Mouse (Mus musculus) layer of hippocampus, adult 9-11 months (tissue): ENCODE data around the gene Ppie.
"Not testable (repeated sequence)": the region's sequence is repeated elsewhere in the genome, so short reads cannot be mapped to it uniquely, and the experiment has no call there.

Source experiments
- DNase-seq: peaks from one replicate; pipeline ENCODE4 v3.0.0; 2022

Gene Ppie

DNA sequence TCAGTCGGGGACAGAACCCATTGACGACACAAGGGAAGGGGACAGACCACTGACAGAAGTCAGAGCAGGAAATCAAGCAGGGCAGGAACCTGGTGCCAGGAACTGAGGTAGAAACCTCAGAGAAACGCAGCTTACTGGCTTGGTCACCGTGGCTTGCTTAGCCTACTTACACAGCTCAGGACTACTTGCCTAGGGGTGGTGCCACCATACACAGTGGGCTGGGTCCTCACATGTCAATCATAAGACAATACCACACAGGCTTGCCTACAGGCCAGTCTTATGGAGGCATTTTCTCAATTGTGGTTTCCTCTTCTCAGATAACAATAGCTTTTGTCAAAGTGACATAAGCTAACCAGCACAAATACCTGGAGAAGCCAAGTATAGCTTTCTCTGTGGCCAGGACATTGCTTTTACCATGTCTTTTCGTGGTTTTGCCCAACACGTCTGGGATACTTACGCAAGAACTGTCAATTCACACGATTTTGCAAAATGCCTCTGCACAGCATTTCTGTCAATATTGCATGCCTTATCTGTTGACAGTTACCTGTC is 27.5 kb downstream of the Ppie start:
- no peak for DNase-seq

DNA sequence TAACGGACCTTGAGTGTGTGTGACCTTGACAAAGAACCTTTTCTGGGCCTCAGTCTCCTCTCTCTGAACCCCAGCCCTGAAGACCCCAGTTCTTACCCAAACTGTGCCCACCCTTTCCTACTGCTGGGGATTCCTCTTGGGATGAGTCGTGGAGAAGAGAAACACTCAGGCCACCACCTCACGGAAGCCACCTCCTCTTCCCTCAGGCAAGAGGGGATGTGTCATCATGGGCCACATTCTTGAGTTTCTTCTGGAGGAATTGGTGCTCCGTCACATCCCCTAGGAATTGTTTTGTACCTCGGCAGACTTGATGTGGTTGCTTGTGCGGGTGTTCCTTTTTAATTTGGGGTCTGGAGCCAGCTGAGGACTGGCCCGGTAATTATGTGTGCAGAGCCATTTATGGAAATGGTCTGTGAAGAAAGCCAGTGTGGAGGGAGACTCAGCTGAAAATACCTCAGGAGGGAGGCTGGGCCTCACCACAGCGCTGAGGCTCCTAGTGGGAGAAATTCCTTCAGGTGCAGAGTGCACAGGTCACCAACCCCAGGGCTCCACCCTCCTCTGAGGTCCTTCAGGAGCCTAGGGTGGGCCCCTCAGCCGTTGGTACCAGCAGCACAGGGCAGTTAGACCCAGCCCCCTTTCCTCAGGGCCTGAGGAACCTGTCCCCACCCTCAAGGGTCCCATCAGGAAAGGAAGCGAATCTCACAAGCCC is 28.3 kb downstream of the Ppie start:
- DNase-seq: not testable (repeated sequence)

DNA sequence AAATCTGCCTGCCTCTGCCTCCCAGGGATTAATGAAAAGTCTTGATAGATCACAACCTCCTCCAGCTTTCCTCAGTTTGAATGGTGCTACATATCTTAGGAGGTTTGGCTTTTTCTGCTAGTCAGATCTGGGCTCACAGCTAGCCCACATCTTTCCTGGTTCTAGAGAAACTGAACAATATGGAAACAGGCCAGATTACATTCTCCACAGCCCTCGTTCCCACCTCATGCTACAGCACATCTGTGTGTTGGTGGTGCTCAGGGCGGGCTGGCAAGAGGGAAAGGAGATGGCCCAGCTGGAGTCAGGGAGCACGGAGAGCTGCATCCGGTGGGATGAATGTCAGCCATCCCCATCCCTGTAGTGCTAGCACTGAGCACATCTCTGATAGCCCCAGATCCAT is 29.0 kb downstream of the Ppie start:
- DNase-seq: no peak

DNA sequence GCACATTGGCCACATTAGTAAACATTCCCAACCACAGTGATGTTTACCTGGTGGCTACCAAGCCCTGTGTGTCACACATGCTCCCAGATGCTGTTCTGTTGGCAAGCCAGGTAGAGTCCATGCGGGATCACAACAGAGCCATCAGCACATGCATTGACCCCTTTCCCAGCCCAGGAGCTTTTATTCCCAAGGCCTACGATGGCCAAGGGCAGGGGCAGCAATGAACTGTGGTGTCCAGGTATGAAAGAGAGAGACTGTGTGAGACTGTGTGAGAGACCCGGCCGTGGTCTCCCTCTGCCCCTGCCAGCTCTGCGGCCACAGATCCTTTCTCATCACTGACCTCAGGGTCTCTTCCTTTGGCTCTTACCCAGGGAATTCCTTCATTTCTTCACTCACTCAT is 31.7 kb downstream of the Ppie start:
- DNase-seq: no peak

DNA sequence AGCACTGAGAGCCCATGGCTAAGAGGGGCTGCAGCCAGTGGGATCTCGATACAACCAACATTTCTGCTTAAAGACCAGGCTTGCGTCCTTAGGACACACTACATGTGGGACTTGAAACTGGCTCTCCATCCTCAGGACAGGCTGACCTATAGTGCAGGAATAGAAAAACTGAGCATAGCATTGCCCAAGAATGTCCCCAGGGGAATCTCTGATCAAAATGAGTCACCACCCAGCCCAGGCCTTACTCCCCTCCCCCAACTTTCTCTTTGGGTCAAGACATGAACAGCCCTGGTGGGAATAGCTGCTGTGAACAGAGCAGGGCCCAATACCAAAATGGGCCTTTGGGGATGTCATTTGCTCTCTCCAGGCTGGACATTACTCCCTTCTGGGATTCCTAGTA is 32.9 kb downstream of the Ppie start:
- no peak for DNase-seq

DNA sequence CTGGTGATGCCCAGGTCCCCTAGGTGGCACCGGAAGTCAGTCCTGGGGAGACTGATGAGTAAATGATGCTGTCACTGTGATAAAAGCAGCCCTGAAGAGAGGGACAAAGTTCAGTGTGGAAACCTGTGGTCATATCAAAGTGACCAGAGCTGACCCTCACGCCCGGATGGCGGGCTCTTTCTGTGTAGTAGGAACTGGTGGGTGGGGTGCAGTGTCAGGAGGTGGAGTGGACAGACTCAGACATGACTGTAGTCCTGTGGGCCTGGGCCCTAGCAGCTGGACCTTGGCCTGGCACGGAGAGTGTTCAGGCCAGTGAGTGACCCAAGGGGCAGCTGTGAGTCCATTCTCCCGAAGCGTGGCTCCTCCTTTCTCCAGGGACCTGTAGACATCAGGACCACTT is 33.8 kb downstream of the Ppie start:
- not testable (repeated sequence) for DNase-seq

DNA sequence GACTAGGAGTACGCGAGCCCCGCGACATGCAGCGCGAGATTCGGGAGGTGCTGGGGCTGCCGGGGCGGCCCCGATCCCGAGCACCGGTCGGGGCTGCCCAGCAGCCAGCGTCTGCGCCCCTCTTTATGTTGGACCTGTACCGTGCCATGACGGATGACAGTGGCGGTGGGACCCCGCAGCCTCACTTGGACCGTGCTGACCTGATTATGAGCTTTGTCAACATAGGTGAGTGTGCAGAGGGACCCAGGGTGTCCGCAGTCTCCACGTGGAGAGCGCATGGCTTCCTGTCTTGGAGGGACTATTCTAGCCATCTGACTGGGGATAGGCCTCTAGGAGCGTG is 34.3 kb downstream of the Ppie start:
- DNase-seq: no peak

DNA sequence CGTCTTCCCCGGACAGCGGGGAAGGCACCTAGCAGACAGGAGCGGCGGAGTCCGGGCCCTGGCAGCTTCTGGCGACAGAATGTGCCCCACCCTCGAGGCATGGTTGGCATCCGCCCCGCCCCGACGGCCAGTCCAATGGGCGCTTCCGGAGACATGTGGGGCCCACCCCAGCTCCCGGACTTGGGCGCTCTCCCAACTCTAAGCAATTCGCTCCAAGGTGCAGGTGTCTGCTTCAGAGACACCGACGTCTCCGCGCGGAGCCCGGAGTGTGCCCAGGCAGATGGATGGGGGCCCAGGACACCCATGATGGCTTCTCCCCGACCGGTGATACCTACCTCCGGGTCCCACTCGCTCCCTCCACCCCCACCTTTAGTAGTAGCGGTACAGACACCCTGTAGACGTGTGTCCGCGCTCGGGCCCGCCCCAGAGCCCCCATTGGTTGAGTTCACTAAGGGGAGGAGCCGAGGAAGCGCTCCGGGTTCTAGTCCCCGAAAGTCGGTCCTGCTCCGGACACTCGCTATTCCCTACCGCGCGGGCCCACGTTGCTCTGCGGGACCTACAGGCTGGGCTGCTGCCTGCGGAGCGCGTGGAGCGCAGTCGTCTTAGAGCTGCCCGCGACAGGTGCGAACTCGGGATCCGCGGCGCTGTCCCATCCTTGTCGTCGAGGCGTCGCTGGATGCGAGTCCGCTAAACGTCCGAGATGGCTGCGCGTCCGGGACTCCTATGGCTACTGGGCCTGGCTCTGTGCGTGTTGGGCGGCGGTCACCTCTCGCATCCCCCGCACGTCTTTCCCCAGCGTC is 34.9 kb downstream of the Ppie start, which contains the start of gene Bmp8b:
Gene Bmp8b (plus strand): TSS at position 515 of the 800 bp plus-strand sequence.
- no peak for DNase-seq

DNA sequence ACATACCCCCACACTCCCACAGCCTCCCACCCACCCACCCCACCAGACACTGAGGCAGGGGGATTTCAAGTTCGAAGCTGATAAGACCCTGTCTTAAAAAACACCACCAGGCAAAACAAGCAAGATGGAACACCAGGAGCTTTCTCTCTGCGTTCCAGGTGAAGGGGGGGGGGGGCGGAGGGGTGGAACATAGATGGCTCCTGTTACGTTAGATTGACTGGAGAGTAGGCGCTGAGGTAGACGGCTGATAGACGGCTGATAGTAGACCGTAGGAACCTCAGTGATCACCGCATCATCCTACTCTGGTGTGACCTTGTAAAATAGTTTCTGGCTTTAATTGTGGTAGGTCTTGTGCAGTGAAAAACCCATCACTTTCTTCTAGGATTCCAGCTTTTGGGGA is 45.9 kb downstream of the Ppie start:
- no peak for DNase-seq

DNA sequence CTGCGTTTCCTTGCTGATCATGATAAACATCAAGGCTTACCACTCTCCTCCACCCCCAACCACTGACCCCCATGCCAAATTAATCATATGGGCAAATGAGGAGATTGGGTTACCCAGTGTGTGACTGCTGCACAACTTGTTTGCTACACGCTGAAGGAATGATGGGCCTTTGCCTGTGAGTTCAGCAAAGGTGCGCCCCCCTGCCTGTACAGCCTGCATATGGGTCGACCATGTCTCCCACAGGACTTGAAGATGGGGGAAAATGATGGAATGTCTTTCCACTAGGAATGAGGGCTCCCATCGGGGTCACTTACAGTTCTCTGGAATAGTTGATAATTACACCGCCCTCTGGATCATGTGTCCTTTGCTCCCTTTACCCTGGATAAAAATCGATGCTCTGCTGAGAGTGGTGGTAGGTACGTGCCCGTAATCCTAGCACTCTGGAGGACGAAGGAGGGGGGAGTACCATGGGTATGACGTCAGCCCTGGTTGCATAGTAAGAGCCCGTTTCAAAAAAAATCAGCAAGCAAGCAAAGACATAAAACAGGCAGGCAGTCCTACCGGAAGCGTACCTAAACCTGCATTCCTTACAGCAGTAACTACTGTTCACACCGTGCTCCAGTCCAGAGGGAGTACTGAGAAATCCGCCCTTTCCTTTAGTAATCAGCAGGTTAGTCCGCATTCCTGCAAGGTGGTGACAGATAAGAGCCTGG is 46.5 kb downstream of the Ppie start:
- DNase-seq: no peak

DNA sequence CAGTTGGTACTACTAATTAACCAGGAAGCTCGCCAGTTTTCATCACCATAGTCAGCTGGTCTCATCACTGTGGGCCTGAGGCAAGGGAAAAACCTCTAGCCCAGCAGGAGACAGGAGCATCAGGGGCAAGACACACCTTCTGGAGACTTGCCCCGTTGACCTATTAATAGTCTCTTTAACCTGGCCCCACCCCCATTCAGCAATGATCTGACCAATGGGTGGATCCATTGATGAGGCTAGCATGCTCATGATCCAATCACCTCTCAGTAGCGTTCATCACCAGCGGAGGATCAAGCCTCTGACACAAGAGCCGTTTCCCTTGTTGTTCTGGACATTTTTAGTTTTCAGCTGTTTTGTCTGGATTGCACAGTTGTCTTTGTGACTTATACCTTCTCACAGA is 47.1 kb downstream of the Ppie start:
- no peak for DNase-seq

DNA sequence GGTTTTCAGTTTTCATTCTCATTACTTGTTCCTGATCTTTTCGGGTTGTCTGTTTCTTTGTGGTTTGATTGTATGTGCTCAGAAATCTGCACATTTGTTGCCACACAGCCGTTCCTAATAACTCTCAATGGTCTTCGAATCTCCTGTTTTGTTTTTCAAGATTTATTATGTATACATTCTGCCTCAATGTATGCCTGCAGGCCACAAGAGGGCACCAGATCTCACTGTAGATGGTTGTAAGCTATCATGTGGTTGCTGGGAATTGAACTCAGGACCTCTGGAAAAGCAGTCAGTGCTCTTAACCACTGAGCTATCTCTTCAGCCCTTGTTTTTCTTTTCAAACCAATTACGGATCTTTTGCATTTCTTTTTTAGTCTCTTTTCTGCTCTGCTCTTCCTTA is 53.4 kb downstream of the Ppie start:
- DNase-seq: no peak

DNA sequence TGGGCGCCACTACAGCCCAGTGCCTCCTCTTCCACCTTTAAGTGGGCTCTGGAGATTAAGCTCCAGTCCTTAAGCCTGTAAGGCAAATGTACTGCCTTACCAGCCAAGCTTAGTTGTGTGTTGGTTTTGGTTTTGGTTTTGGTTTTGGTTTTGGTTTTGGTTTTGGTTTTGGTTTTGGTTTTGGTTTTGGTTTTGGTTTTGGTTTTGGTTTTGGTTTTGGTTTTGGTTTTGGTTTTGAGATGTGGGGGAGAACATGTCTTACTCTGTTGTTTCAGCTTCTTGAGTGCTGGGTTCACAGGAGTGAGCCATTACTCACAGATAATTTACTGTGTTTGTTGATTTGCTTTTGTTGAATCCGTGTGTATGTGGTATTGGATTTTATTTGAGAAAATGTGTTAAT is 54.5 kb downstream of the Ppie start:
- no peak for DNase-seq

DNA sequence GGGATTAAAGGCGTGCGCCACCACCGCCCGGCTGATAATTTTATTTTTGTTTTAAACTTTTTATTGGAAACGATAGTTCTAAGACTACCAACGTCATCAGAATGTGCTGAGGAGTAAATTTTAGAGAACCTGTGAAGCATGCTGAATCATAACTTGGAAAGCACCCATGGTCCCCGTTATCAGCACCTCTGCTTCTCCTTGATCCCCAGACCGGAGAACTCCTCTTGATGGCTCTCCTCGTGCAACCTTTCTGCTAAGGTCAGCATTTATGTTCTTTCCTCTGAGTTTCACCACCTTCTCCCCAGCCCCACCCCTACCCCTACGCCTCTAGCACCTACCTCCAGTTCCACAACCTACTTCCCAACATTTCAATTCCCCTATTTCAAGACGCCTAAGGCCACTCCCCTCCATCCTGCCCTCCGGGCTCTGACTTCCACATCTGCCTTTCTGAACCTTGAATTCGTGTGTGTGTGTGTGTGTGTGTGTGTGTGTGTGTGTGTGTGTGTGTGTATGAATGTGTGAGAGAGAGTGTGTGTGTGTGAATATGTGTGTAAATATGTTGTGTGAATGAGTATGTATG is 56.3 kb downstream of the Ppie start:
- DNase-seq: no peak

DNA sequence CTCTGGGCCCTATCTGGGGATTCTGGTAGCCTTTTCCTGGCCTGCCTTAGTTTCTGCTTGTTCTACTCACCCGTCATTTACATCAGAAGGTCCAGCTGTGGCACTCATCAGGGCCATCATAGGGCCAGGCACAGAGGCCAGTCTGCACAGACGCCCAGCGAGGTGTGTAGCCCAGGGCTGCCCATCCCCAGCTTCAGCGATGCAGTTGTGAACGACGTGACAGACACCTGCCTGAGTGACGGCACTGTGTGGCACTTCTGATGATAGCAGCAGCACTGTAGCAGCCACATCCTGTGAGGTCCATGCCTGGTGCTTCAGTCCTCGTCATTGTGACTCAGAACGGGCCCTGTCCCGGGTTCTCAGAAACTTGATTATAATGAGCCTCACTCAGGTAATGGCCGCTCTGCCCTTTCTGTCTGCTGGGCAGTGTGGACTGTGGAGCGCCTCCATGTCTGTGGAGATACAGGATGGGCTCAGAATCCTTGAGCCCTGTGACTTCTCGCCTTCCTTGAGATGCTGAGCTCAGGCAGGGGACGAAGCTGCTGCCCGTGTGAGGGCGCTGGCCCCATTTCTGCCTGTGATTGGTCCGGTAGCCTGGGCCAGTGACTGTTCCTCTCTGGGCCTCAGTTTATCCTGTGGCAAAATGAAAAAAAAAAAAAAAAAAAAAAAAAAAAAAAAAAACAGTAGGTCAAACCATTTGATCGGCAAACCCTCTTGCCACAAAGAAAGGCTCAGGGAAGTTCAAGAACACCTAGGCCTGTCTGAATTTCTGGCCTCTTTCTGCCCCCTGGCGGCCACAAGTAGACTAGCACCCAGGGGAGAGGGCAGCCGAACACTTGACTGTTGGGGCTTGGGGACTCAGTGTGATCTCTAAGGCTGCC is 57.2 kb downstream of the Ppie start:
- no peak for DNase-seq

DNA sequence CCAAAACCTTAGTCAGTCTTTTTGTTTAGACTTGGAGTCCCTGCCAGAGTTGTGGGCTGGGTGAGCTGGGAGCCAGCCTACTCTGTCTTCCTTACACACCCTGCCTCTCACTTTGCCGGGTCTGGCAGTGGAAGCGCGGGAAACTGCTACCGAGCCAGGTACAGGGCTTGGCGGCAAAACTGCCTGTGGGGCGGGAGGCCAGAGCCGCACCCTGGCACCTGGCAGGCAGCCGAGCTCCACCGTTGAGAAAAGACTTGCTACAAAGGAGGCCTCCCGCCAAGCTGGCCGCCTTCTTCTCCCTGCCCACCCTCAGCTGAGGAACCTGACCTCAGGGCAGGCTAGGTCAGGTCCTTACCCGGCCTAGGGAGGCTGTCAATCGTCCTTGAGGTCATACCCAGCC is 59.0 kb downstream of the Ppie start:
- DNase-seq: no peak

DNA sequence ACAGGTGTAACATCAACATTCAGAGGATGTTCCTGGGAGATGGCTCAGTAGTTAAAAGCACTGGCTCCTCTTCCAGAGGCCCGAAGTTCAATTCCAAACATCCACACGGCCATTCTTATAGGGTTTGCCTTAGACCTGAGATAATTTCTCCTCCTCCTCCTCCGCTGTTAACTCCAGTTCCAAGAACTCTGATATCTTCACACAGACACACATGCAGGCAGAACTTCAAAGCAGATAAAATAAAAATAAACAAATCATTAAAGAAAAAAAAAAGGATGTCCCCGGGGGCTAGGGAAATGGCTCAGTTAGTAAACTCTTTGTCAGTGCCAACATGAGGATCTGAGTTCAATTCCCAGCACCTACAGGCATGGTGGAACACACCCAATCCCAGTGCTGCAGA is 61.5 kb downstream of the Ppie start:
- no peak for DNase-seq
